Mouse (Mus musculus): ENCODE measurements around the gene Lrrfip2.

Gene Lrrfip2

DNA sequence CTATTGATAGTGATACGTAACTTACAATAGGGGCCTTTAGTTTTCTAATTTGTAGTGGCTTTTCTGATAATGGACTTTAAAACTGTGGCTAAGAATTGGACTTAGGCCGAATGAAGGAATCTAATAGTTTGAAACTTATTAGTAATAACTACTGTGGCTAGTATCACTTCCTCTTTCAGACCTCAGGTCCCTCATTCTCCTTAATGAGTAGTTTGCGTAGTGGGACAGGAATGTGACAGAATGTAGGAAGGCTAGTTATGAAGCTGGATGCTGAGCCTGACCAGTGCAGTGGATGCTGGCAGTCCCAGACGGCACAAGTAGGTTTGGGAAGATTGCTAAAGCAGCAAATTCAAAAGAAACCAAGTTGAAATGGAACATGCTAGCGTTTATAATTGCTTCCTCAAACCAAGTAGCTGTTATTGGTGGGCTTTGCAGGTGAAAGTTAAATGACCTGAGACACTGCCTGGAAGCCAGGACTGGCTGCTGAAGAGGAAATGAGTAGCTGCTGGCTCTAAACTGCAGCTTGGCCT lies 103.2 kb downstream of the Lrrfip2 start:
- no peak for DNase-seq (ENCODE audit: low read depth, low spot score)

DNA sequence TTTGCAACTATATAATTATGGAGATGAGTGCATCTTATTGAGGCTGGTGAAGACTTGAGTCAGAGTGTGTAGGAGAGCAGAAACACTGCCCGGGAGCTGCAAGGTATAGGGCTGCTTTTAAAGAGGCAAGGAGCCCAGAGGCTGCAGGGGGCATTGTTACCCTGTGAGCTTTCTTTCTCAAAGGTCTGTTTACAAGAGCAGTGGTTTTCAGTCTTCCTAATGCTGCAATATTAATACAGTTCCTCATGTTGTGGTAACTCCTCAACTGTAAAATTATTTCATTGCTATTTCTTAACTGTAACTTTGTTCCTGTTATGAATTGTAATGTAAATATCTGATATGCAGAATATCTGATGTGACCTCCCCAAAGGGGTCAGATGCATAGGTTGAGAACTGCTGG lies 104.2 kb downstream of the Lrrfip2 start:
- DNase-seq (ENCODE audit: low read depth, low spot score): no peak

DNA sequence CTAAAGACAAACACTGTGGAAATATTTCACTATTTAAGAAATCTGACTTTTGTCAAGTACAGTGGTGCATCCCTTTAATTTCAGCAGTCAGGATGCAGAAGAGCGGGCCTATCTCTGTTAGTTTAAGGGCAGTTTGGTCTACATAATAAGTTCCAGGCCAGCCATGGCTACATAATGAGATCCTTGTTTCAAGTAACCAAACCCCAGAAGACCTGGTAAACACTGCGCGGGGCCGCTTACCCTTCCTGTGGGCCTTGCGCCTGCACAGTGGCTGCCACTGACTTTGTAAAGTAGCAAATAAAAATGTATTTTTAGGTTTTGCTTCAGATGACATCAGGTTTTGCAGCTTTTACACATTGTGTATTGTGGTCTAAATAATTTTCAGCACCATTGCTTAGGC lies 106.0 kb downstream of the Lrrfip2 start:
- no peak for DNase-seq (ENCODE audit: low read depth, low spot score)

DNA sequence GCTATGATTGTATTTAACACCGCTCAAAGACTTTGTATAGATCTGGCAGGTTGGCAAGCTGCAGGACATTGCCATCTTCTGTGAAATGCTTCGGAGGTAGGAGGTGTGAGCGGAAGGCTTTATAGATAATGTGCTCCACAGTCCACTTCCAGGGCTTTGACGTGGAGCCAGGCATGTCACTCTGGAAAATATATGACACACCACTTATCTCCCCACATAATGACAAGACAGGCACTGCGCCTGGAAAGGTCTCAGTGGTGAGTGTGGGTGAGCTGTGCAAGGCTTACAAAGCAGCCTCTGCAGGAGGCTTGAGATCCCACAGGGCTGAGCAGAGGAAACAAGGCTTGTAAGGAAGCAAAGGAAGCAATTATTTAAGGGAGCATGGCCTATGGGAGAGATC lies 111.1 kb downstream of the Lrrfip2 start:
- no peak for DNase-seq (ENCODE audit: low read depth, low spot score)

DNA sequence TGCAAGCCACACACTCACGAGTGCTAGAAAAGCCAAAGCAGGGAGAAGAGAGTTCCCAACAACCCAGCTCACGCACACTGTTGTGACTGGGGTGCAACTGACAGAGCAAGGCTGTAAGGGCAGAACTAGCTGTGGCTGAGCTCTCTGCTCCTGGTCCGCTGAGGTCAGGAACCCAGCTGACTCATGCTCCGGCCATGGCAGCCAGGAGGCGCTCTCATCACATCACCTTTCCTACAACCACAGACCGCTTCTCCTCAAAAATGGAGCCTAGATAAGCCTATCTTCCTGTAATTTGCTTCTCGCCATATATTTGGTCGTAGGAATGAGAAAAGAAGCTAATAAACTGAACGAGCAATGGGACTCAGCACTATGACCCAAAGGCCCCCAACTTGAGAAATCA lies 117.3 kb downstream of the Lrrfip2 start:
- no peak for DNase-seq (ENCODE audit: low read depth, low spot score)

DNA sequence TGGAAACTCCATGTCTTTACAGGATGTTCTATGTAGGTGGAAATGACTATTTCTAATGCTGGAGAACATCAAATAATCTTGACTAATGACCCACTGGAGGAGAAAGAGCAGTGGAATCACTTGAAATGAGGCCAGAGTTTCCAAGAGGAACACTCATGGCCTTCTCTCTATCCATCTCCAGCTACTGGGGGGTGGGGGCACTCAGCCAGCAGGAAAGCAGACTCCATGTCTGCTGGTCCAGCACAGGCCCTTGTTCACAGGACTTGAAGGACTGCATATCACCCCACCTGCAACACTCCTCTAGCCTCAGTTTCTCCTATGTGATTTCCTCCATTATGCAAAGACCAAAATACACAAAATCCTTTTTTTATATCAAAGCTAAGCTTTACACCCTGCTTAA lies 120.3 kb downstream of the Lrrfip2 start:
- DNase-seq (ENCODE audit: low read depth, low spot score): no peak

DNA sequence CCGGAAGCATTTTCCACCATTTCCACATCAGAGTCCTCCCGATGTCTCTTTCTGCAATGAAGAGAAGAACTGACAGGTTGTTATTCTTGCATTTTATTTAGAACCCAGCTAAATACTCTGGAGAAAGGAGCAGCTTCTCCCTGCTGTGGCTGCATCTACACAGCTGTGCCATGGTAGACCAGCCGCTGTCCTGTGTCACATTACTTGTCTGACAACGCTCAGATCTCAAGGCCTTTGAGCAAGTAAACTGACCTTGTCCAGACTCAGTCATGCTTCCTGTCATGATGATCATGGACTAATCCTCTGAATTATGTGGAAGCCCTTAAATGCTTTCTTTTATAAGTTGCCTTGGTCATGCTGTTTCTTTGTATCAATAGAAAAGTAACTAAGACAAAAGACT lies 122.4 kb downstream of the Lrrfip2 start:
- no peak for DNase-seq (ENCODE audit: low read depth, low spot score)

GRCm38 (mm10) chr9:111243384-111243783 lies 126.0 kb downstream of the Lrrfip2 start:
- no peak for DNase-seq (ENCODE audit: low read depth, low spot score)

DNA sequence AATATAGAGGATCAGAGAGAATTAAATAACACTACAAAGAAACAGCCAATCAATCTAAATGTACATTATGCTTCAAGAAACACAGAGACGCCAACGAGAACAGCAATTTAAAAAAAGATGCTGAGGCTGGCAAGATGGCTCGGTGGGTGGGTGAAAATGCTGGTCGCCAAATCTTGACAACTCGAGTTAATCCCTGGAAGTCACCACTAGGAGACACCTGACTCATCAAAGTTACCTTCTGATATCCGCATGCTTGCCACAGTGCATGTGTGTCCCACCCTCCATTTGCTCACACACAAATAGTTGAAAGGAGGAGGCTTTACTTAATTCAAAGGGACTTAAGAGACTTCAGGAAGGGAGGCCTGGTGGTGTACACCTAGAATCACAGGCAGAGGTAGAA lies 128.2 kb downstream of the Lrrfip2 start:
- DNase-seq (ENCODE audit: low read depth, low spot score): no peak

DNA sequence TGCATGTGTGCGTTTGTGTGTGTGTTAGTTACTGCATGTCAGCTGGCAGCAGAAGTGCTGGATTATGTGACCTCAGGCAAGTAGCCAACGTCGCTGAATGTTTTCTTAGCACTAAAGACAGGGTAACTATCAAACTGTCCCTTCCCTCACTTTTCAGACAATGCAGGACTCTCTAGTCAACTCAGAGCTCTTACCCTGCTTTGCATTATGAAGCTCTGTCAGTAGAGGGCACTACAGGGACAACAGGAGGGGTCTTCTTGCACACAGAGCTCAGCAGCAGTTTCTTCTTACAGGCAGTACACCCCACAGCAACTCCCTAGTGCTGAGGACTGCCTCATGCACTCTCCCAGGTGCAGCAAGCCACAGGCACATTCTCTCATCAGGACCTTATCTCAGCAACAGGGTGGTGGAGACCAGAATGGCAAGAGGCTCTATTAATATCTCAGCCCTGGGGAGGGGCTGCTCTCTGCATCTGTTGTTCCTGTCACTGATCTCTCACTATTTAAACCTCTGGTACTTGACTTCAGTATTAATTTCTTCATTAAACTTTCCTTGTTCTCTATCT lies 130.4 kb downstream of the Lrrfip2 start:
- no peak for DNase-seq (ENCODE audit: low read depth, low spot score)

DNA sequence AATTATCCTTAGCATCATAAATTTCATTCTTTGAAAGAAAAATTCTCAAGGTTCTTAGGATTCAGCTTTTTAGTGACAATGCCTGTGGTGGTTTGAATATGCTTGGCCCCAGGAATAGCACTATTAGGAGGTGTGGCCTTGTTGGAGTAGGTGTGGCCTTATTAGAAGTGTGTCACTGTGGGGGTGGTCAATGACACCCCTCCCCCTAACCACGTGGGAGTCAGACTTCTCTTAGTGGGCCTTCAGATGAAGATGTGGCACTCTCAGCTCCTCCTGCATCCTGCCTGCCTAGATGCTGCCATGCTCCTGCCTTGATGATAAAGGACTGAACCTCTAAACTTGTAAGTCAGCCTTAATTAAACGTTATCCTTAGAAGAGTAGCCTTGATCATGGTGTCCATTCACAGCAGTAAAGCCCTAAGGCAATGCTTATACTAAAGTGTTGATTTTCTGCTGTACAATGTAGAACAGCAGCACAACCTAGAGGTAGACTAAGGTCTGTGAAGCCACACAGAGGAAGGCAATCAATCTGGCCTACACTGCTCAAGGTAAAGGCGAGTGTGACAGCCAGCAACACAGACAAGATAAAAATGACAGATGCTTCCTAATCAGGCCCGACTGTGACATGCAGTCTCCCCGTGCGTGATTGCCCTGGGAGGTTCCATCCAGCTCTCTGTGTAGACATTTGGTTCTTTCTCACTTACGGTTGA lies 134.9 kb downstream of the Lrrfip2 start:
- DNase-seq (ENCODE audit: low read depth, low spot score): no peak

GRCm38 (mm10) chr9:111260360-111260985 lies 143.1 kb downstream of the Lrrfip2 start:
- DNase-seq (ENCODE audit: low read depth, low spot score): no peak

GRCm38 (mm10) chr9:111261356-111261755 lies 144.0 kb downstream of the Lrrfip2 start:
- no peak for DNase-seq (ENCODE audit: low read depth, low spot score)

GRCm38 (mm10) chr9:111267998-111268397 lies 150.6 kb downstream of the Lrrfip2 start:
- no peak for DNase-seq (ENCODE audit: low read depth, low spot score)

GRCm38 (mm10) chr9:111270606-111271005 lies 153.2 kb downstream of the Lrrfip2 start:
- no peak for DNase-seq (ENCODE audit: low read depth, low spot score)

DNA sequence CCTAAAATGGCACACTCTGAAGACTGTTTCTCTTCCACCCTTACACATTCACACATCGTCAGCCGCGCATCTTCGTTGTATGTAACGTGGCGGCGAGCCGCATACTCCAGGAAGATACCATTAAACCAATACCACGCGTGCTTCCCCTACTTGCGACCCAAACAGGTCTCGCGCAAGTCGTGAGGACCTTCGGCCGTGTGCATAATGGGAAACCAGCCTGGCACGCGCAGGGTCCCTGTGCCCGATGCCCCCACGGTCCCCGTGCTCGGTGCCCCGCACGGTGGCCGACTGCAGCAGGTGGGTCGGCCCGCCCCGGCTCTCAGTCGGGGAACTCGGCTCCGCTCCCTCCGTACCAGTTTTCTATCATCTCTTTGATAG lies 153.7 kb downstream of the Lrrfip2 start:
- peak; percentile 40 for DNase-seq (ENCODE audit: low read depth, low spot score)

DNA sequence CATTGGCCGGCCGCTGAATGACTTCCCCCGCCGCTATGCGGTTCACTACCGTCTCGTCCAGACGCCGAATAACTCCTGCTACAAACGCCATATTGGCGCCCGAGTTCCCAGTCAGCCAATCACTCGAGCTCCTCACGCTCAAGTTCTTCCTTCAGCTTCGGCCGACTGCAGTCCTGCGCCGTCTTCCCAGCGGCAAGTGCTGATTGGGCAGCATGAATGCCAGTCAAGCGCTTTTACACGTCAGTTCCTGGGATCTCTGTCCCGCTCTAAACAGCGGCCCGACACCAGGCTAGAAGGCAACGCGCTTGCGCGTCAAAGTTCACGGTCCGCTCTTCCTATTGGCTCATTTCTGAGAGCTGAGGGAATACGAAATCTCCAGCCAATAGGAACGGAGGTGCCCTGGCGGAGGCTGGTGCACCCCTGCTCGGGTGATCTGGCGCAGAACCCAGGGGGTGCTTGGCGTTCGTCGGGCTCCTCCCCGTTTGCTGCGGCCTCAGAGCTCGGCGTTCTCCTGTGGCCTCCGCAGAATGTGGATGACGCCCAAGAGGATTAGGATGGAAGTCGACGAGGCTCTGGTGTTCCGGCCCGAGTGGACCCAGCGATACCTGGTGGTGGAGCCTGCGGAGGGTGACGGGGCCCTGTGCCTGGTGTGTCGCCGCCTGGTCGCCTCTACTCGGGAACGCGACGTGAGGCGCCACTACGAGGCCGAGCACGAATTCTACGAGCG lies 154.2 kb downstream of the Lrrfip2 start, which contains the start of the genes Mlh1 and Epm2aip1:
Gene Mlh1, minus strand, starts transcription at position 358 of the 727 bp plus-strand sequence.
Gene Epm2aip1, plus strand, starts transcription at position 496 of the 727 bp plus-strand sequence.
- peak; percentile 100 for DNase-seq (ENCODE audit: low read depth, low spot score)

GRCm38 (mm10) chr9:111272356-111272755 lies 155.0 kb downstream of the Lrrfip2 start:
- DNase-seq (ENCODE audit: low read depth, low spot score): peak; percentile 50

DNA sequence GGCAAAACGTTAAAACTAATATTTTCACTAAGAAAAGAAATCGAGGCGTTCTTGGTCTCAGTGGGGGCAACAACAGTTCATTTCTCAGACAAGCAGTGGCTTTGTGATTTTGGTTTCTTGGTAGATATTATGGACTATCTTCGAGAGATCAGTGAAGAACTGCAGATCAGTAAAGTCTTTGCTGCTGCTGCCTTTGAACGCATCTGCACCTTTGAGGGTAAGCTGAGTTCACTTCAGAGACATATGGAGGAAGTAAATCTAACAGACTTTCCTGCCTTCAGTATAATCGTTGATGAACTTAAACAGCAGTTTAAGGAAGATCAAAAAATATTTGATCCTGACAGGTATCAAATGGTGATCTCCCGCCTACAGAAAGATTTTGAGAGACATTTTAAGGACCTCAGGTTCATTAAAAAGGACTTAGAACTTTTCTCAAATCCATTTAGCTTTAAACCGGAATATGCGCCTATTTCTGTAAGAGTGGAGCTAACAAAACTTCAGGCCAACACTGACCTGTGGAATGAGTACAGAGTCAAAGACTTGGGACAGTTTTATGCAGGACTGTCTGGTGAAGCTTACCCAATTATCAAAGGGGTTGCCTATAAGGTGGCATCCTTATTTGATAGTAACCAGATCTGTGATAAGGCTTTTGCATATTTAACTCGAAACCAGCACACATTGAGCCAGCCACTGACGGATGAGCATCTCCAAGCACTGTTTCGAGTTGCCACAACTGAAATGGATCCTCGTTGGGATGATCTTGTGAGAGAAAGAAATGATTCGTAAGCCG lies 155.8 kb downstream of the Lrrfip2 start:
- DNase-seq (ENCODE audit: low read depth, low spot score): no peak

DNA sequence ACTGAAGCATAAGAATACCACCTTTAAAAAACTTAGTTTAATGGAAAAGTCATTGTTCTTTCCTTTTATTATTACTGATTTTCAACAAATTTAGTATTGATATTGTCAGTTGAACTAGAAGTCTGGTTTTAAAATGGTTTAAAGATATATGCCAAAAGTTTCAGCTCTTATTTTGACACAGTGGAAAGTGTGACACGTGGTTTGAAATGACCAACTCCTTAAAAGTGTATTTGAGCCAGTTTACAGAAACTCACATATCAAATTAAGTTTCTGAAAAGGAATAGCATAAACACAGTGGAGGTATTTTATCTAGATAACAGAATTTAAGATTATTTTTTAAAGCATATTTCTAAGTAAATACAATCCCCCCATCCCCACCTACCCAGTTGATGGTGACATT lies 156.6 kb downstream of the Lrrfip2 start:
- DNase-seq (ENCODE audit: low read depth, low spot score): no peak

DNA sequence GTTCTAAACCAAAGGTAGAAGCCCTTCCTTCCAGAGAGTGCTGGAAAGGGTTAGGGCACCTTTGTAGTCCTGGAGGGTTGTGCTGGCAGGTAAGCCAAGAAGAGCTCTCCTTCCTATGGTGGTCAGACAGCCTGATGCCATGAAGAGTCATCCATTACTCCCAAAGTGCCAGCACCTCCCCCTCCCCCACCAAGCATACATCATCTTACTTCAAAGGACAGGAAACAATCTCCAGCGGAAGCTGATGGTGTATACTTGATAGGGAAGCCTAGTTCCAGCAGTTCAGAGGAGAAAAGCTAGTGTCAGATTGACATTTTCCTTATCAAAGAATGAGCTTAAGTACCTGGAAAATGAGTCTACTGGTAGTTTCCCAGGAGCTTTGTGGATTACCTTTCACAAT lies 157.8 kb downstream of the Lrrfip2 start:
- DNase-seq (ENCODE audit: low read depth, low spot score): no peak
